17 mouse cellular contexts compared by ENCODE assay signal in genomic region chr7:25003291-25003690, GRCm38 (mm10). TPM values are rescaled to one million over a fixed set of nuclear protein-coding genes. Genes with fewer than 3 reads are reported as not detected.
DNase-seq lines count a peak whose midpoint lies in the region; ATAC-seq lines count a peak whose summit lies in the region.
"Had no signal": no experiment of that assay in that cellular context is flagged by ENCODE, and none has a peak within 500 bp of the region (broad histone marks: within the 10 kb centered on the region; RNA-seq: fewer than 3 reads in every experiment).

No protein-coding gene starts in this region.

- intact Hi-C loops in heart, postnatal 36 days (cut with DNase I) = no loop called here

- DNase-seq in cerebellum, postnatal 10 days = peak; percentile 75 to 79
- no peak for DNase-seq in cerebellum, postnatal 4 days (ENCODE audit: low spot score in 2 of 2)
- peak; percentile 63 to 64 for DNase-seq in right cerebral cortex, postnatal 10 days (ENCODE audit: low spot score in 2 of 2)
- DNase-seq in right cerebral cortex, postnatal 25 days = no peak
- DNase-seq in retina, postnatal 1 day = peak; percentile 81
- no peak for DNase-seq in ovary, postnatal 36 days (ENCODE audit: low spot score)
- DNase-seq in heart, postnatal 36 days = no peak
- DNase-seq: heart, adult 11 months; kidney, adult 11 months; liver; lung, postnatal 36 days had no signal

- peaks cover 49% of the 10 kb centered on the region for H3K27me3 ChIP-seq in midbrain, embryonic 12.5 days

- no peak for ATAC-seq in midbrain, embryonic 12.5 days (ENCODE audit: low FRiP score, low read depth)

- 0 out of 2 replicates have a peak overlapping the region, but pooled peaks have one; percentile 8 for H3K9ac ChIP-seq in midbrain, embryonic 12.5 days (replicated peaks)
- H3K9ac ChIP-seq: embryonic facial prominence, embryonic 13.5 days had no signal

- H3K4me3 ChIP-seq in midbrain, embryonic 12.5 days = peak overlapping the region; percentile 58
- H3K4me3 ChIP-seq: embryonic facial prominence, embryonic 13.5 days; myocyte had no signal

- no peaks in the 10 kb centered on the region for H3K9me3 ChIP-seq in midbrain, embryonic 12.5 days
- H3K9me3 ChIP-seq: embryonic facial prominence, embryonic 13.5 days had no signal

- H3K27ac ChIP-seq in midbrain, embryonic 12.5 days (replicated peaks) = 0 out of 2 replicates have a peak overlapping the region, but pooled peaks have one; percentile 2
- H3K27ac ChIP-seq: embryonic facial prominence, embryonic 13.5 days had no signal

- peak overlapping the region; percentile 77 for H3K4me2 ChIP-seq in midbrain, embryonic 12.5 days (replicated peaks)
- H3K4me2 ChIP-seq: embryonic facial prominence, embryonic 13.5 days had no signal

- WGBS in midbrain, embryonic 12.5 days = 48% methylated on average over 11 of the region's 11 CpGs

- peaks cover 12% of the 10 kb centered on the region for H3K36me3 ChIP-seq in midbrain, embryonic 12.5 days
- H3K36me3 ChIP-seq: embryonic facial prominence, embryonic 13.5 days had no signal

- peaks cover 52% of the 10 kb centered on the region for H3K4me1 ChIP-seq in midbrain, embryonic 12.5 days

RNA-seq across cellular contexts. Expression of gene Atp1a3, which starts 2.5 kb away (rescaled TPM):
- 77.8 and 86.3 TPM in 2 replicates for polyA plus RNA-seq in midbrain, embryonic 12.5 days (2016; fragmentation: Nextera tagmentation; extraction: Ambion mirVana)
- under 1 TPM; 0.35 to 0.67 TPM for total RNA-seq in heart, postnatal 36 days (2021)

RNA-seq across cellular contexts. Expression of gene Rabac1, which starts 30.7 kb away (rescaled TPM):
- polyA plus RNA-seq in midbrain, embryonic 12.5 days (2016; fragmentation: Nextera tagmentation; extraction: Ambion mirVana) = 111 and 118 TPM in 2 replicates
- total RNA-seq in heart, postnatal 36 days (2021) = 100 to 1,000 TPM; 305 to 326 TPM

RNA-seq across cellular contexts. Expression of gene Gm4881, which starts 59.0 kb away (rescaled TPM):
- 3.6 and 5.9 TPM in 2 replicates for polyA plus RNA-seq in midbrain, embryonic 12.5 days (2016; fragmentation: Nextera tagmentation; extraction: Ambion mirVana)
- not detected for total RNA-seq in heart, postnatal 36 days (2021)
- total RNA-seq: layer of hippocampus, adult 18-20 months had no signal
- polyA plus RNA-seq: C2C12; embryonic facial prominence, embryonic 13.5 days; heart, postnatal 0 days; myocyte had no signal

Comparison
In these comparisons a context has a peak if more than half of its experiments do, and no peak if none do; other contexts are left out.
1. DNase-seq: peak in cerebellum, postnatal 10 days (2 of 2), right cerebral cortex, postnatal 10 days (2 of 2) and retina, postnatal 1 day (single experiment); none in cerebellum, postnatal 4 days (0 of 2), right cerebral cortex, postnatal 25 days (single experiment), ovary, postnatal 36 days (single experiment) and heart, postnatal 36 days (0 of 2).